Mouse (Mus musculus): Measurements from ENCODE around the gene Hoxb9. TPM values are rescaled to one million over a fixed set of nuclear protein-coding genes. Genes with fewer than 3 reads are reported as not detected.

Hoxb9 gene
- 0.77 TPM in 1 of 2 replicates, not detected in the other for polyA plus RNA-seq (2011; ENCODE audit: insufficient read depth, insufficient read length, low replicate concordance, missing spikeins)

- H3K27ac ChIP-seq (ENCODE audit: control insufficient read depth, insufficient read depth, low read depth, low read length, poor library complexity) = no peak within 1 kb of the TSS
- 2% methylated on average over 40 of the region's 40 CpGs for WGBS
- no peak for TF ChIP-seq POLR2A (IDR thresholded peaks at IDR 0.05; ENCODE audit: borderline replicate concordance, control insufficient read depth, low read depth, low read length)
- TF ChIP-seq CTCF (IDR thresholded peaks at IDR 0.05; ENCODE audit: control insufficient read depth, insufficient read depth, low read length) = no peak
- no peak within 1 kb of the TSS for H3K4me3 ChIP-seq (replicated peaks; ENCODE audit: control insufficient read depth, low read depth, low read length)
- no peaks in the 10 kb centered on the region for H3K4me1 ChIP-seq (ENCODE audit: control insufficient read depth, insufficient read depth, low read length)
Measured at GRCm38 (mm10) chr11:96270996-96271540, at the start of gene Hoxb9. TSS of gene Hoxb9 (plus strand) at chr11:96271457.

- H3K27ac ChIP-seq (ENCODE audit: control insufficient read depth, insufficient read depth, low read depth, low read length, poor library complexity) = no peak overlapping the region
- WGBS = 48% methylated on average over 2 of the region's 2 CpGs
- H3K4me1 ChIP-seq (ENCODE audit: control insufficient read depth, insufficient read depth, low read length) = no peaks in the 10 kb centered on the region
- no peak overlapping the region for H3K4me3 ChIP-seq (replicated peaks; ENCODE audit: control insufficient read depth, low read depth, low read length)
- TF ChIP-seq POLR2A (IDR thresholded peaks at IDR 0.05; ENCODE audit: borderline replicate concordance, control insufficient read depth, low read depth, low read length) (no peak), CTCF (IDR thresholded peaks at IDR 0.05; ENCODE audit: control insufficient read depth, insufficient read depth, low read length) (no peak; the same call in 1 of the 2 replicates)
Measured at GRCm38 (mm10) chr11:96223813-96224212, 47.4 kb upstream of the Hoxb9 start.

- H3K4me1 ChIP-seq (ENCODE audit: control insufficient read depth, insufficient read depth, low read length) = no peaks in the 10 kb centered on the region
- TF ChIP-seq POLR2A (IDR thresholded peaks at IDR 0.05; ENCODE audit: borderline replicate concordance, control insufficient read depth, low read depth, low read length) (no peak), CTCF (IDR thresholded peaks at IDR 0.05; ENCODE audit: control insufficient read depth, insufficient read depth, low read length) (no peak)
- WGBS = 71% methylated on average over 9 of the region's 9 CpGs
Measured at GRCm38 (mm10) chr11:96227676-96228075, 43.6 kb upstream of the Hoxb9 start.

GRCm38 (mm10) chr11:96234906-96235305 is 36.4 kb upstream of the Hoxb9 start:
- TF ChIP-seq POLR2A (IDR thresholded peaks at IDR 0.05; ENCODE audit: borderline replicate concordance, control insufficient read depth, low read depth, low read length) (no peak), CTCF (IDR thresholded peaks at IDR 0.05; ENCODE audit: control insufficient read depth, insufficient read depth, low read length) (peak; percentile 63)
- H3K4me3 ChIP-seq (replicated peaks; ENCODE audit: control insufficient read depth, low read depth, low read length) = no peak overlapping the region
- no peaks in the 10 kb centered on the region for H3K4me1 ChIP-seq (ENCODE audit: control insufficient read depth, insufficient read depth, low read length)
- WGBS = 1% methylated on average over 12 of the region's 12 CpGs
- no peak overlapping the region for H3K27ac ChIP-seq (ENCODE audit: control insufficient read depth, insufficient read depth, low read depth, low read length, poor library complexity)

More at GRCm38 (mm10) chr11:96227676-96228075, 43.6 kb upstream of the Hoxb9 start:
- no peak overlapping the region for H3K27ac ChIP-seq (ENCODE audit: control insufficient read depth, insufficient read depth, low read depth, low read length, poor library complexity)
- H3K4me3 ChIP-seq (replicated peaks; ENCODE audit: control insufficient read depth, low read depth, low read length) = no peak overlapping the region

- Histone ChIP-seq H3K27ac (ENCODE audit: control insufficient read depth, insufficient read depth, low read depth, low read length, poor library complexity) (no peak overlapping the region), H3K4me1 (ENCODE audit: control insufficient read depth, insufficient read depth, low read length) (no peaks in the 10 kb centered on the region), H3K4me3 (replicated peaks; ENCODE audit: control insufficient read depth, low read depth, low read length) (no peak overlapping the region)
- TF ChIP-seq POLR2A (IDR thresholded peaks at IDR 0.05; ENCODE audit: borderline replicate concordance, control insufficient read depth, low read depth, low read length) = no peak
- TF ChIP-seq CTCF (IDR thresholded peaks at IDR 0.05; ENCODE audit: control insufficient read depth, insufficient read depth, low read length) = peak; percentile 65
- WGBS = under 1% methylated on average over 7 of the region's 7 CpGs
Measured at GRCm38 (mm10) chr11:96240211-96240610, 31.0 kb upstream of the Hoxb9 start.

GRCm38 (mm10) chr11:96250901-96251300 is 20.4 kb upstream of the Hoxb9 start:
- WGBS = 6% methylated on average over 14 of the region's 14 CpGs

GRCm38 (mm10) chr11:96251480-96252031 is 19.7 kb upstream of the Hoxb9 start:
- Histone ChIP-seq H3K4me1 (ENCODE audit: control insufficient read depth, insufficient read depth, low read length) (no peaks in the 10 kb centered on the region), H3K4me3 (replicated peaks; ENCODE audit: control insufficient read depth, low read depth, low read length) (no peak overlapping the region), H3K27ac (ENCODE audit: control insufficient read depth, insufficient read depth, low read depth, low read length, poor library complexity) (no peak overlapping the region)
- TF ChIP-seq CTCF (IDR thresholded peaks at IDR 0.05; ENCODE audit: control insufficient read depth, insufficient read depth, low read length) (no peak), POLR2A (IDR thresholded peaks at IDR 0.05; ENCODE audit: borderline replicate concordance, control insufficient read depth, low read depth, low read length) (no peak)
- 5% methylated on average over 46 of the region's 46 CpGs for WGBS

More at GRCm38 (mm10) chr11:96250901-96251300, 20.4 kb upstream of the Hoxb9 start:
- no peak overlapping the region for H3K4me3 ChIP-seq (replicated peaks; ENCODE audit: control insufficient read depth, low read depth, low read length)
- TF ChIP-seq CTCF (IDR thresholded peaks at IDR 0.05; ENCODE audit: control insufficient read depth, insufficient read depth, low read length) (no peak), POLR2A (IDR thresholded peaks at IDR 0.05; ENCODE audit: borderline replicate concordance, control insufficient read depth, low read depth, low read length) (no peak)
- H3K4me1 ChIP-seq (ENCODE audit: control insufficient read depth, insufficient read depth, low read length) = no peaks in the 10 kb centered on the region
- H3K27ac ChIP-seq (ENCODE audit: control insufficient read depth, insufficient read depth, low read depth, low read length, poor library complexity) = no peak overlapping the region

GRCm38 (mm10) chr11:96252541-96253120 is 18.6 kb upstream of the Hoxb9 start:
- TF ChIP-seq POLR2A (IDR thresholded peaks at IDR 0.05; ENCODE audit: borderline replicate concordance, control insufficient read depth, low read depth, low read length) = no peak
- TF ChIP-seq CTCF (IDR thresholded peaks at IDR 0.05; ENCODE audit: control insufficient read depth, insufficient read depth, low read length) = no peak
- no peak overlapping the region for H3K4me3 ChIP-seq (replicated peaks; ENCODE audit: control insufficient read depth, low read depth, low read length)
- WGBS = 27% methylated on average over 12 of the region's 12 CpGs
- H3K4me1 ChIP-seq (ENCODE audit: control insufficient read depth, insufficient read depth, low read length) = no peaks in the 10 kb centered on the region
- no peak overlapping the region for H3K27ac ChIP-seq (ENCODE audit: control insufficient read depth, insufficient read depth, low read depth, low read length, poor library complexity)
